Mouse (Mus musculus) erythroblast, adult 5-6 weeks (primary cell): ENCODE results near the gene Cd44. TPM values are rescaled to one million over a fixed set of nuclear protein-coding genes. Genes with fewer than 3 reads are reported as not detected.

Experiments
- ATAC-seq: replicated peaks from 2 replicates; pipeline ENCODE4 v1.8.0; 2016; ENCODE audit warnings: moderate number of reproducible peaks, mild to moderate bottlenecking, moderate TSS enrichment, inconsistent platforms; ENCODE audit not compliant: poor library complexity, low FRiP score, severe bottlenecking
- total RNA-seq, 2 experiments: library from RNA; stranded (forward) in 1 of 2; stranded (reverse) in 1 of 2; fragments of 150-400 nt in 1 of 2; fragments of 200-764, 138-1000 nt in 1 of 2; gene quantifications; 2 replicates each; pipeline versions ENCODE4 v1.2.3 to v1.2.4; 2015 to 2017; ENCODE audit warnings: low replicate concordance in 2 of 2

Cd44 gene
- total RNA-seq, 2 experiments from 2014 or later: 44.4 to 59.9 TPM

DNA sequence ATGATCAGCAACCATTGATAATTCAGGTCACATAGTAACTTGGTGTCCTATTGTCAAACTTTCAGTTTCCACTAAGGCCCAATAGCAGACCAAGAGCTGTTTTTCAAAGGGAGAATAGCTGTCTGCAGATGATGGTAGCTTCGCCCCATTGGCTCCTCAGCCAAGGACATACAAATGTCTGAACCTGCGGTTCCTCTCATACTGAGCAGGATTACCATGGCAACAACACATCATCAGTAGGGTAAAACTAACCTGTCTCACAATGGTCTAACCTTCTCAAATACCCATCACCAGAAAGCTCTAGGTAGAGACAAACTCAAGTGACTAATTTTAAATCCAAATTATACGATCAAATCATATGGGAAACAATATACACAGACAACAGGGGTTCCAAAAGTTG, 72.3 kb downstream of the Cd44 start:
- peak; percentile 88 for ATAC-seq

DNA sequence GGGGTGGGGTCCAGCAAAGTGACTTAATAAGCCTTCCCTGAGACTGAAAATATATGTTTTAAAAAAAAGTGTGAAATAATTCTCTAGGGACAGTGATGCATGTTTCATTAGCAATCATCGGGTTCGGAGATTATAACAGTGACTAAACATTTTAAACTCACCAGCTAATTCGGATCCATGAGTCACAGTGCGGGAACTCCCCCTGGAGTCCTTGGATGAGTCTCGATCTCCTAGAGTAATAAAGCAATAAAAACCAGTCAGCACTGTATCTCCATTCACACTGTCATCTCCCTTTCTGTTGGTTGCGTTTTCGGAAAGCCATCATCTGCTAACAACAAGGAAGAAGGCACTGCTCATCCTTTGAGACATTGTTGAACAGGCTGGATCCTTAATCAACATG, 73.1 kb downstream of the Cd44 start:
- ATAC-seq: no peak

DNA sequence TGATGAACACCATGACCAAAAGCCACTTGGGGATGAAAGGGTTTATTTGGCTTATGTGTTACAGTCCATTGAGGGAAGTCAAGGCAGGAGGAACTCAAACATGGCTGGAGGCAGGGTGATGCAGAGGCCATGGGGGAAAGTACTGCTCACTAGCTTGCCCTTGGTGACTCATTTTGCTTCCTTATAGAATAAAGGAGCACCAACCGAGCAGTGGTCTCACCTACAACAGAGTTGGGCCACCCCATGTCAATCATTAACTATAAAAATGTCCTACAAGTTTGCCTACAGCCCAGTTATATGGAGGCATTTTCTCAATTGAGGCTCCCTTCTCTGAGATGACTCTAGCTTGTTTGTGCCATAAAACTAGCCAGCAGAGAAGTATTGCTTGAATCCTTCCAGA, 73.6 kb downstream of the Cd44 start:
- no peak for ATAC-seq

DNA sequence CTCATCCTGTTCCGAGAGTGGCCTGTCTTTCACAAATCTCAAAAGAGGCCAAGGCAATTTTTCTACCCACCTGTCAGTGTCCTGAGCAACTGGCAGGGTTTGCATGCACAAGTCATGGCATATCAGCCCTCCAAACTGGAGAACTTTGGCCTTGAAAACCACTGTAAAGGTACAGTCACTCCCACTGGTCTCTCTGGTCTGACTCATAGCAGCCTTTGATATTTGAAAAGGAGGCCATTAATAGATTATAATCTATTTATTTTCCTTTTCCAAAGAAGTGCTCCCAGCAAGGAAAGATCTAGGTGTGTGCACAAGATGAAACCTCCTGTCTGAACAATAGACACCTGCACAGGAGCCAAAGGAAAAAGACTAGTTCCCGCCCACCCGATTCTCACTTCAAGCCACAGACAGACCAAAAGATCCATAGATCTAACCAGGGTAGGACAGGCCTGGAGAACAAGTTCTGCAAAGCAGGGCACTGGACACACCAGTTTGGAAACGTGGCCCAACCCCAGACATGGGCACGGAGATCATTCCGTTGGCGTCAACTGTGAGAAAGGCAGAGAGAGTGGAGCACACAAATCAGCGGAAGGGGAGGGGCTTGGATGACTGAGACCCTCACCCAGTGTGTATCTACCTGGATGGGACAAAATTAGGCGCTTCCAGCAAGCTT, 75.4 kb downstream of the Cd44 start:
- ATAC-seq: no peak

DNA sequence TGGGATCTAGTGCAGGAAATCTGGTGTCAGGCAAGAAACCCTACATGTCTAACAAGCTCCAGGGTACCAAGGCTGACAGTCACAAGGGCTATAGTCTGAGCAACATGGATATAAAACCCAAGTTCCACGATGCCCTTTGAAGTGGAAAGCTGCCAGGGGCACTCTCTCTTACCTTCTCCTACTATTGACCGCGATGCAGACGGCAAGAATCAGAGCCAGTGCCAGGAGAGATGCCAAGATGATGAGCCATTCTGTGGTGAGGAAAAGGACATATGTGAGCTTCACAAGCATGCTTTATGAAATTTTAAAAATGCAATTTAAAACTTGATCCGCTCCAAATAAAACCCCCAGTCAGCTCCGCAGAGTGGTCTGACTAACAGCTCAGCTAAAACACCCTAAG, 79.4 kb downstream of the Cd44 start:
- ATAC-seq: no peak

DNA sequence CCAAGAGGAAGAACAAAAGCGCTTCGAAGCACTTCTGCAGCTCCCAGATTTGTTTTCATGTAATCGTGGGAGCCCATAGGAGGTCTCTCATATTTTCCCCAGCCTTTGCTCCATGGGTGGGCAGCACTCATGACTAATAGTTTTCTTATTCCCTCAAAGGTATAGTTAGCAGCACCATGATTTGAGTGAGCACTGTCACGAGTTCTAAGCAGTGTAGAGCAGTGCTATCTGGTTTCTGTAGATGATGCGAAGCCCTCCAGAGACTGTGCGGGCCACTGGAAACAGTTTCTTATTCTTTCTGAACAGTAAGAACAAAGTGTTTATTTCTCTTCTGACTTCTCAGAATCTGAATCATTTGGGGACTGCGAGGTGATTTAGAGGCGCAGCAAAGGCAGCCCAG, 80.7 kb downstream of the Cd44 start:
- no peak for ATAC-seq

DNA sequence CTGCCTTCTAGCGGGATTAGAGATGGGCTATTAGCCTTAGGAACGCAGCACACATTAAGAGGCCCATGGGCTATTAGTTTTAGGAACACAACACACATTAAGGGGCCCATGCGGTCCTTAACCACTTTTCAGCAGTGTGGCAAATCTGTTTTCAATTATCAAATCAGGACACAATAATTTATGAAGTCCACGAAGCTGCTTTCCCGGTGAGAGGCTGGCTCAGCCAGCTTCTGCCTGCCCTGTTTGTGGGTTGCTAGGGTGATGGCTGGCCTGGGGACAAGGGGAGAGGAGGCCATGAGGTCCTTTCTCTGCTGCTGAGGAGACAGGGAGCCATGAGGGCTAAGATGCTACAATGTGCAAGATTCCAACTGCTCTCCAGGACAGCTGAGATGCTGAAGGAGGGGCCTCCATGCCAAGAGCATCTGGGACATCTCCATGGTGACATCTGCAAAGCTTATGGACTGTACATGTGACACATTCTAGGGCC, 81.2 kb downstream of the Cd44 start:
- no peak for ATAC-seq

DNA sequence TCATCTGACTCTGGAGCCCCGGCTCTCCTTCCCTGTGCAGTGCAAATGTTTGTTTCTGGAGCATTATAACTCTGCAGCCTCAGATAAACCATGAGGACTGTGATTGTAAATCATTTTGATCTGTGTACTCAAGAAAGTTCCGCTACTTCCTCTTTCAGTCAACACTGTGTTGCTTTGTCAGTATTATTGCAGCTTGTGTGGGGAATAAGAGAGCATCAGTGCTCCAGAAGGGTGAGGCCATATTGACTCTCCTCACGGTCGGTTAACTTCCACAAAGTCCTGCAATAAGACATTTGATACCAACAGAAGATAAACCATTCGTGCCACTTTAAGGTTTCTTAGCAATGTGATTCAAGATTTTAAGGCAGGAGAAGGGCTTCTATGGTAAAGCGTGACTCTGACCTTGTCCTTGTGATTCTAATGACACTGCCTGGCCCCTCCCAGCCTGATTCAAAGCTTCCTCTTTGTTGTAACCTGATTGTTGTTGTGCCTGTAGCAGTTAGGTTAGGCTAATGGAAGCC, 86.1 kb downstream of the Cd44 start:
- ATAC-seq: no peak

DNA sequence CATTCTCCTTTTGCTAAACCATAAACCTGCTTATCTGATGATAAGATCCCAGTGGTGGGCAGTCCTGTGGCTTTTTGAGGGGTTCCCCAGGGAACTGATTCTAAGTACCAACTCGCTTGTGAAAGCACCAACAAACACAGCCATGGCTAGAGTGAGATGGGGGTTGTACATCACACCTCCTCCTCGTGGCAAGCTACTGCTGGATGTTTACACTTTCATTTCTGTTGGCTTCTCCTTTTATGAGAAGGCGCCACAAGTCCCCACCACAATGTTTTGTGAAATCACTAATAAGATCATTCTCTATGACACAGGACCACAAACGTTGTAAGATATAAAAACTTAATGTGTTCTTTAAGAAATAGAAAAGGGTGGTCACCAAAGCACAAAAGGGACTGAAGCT, 88.7 kb downstream of the Cd44 start:
- no peak for ATAC-seq

DNA sequence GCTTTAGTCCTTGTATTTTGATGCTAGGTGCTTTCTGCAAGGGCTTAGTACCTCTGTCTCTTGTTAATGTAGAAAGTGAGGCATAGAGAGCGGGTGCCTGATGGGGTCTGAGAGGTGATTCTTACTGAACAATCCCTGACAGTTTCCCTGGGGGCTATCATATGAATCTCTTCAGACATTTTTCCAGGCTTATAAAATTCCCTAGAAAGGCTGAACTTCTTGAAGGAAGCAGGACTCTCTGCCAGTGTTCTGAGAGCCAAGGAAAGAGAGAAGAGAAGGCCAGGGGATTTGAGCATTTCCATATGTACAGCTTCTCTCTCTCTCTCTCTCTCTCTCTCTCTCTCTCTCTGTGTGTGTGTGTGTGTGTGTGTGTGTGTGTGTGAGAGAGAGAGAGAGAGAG, 92.0 kb downstream of the Cd44 start:
- no peak for ATAC-seq

DNA sequence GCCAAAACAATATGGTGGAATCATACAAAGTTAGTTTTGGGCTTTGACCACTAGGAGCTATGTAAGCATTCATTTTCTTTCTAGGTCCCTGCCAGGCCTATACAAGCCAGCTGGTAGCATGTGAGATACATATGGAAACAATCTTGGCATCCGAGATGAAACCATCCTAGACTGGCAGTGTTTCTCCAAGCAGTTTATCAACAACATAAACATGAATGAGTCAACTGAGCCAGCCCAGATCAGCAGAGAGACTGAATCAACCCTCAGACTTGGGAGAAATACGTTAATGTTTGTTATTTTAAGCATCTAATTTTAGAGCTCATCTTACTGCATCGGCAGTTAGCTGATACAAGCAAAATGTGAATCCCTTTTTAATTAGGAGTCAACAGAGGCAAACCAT, 93.8 kb downstream of the Cd44 start:
- ATAC-seq: no peak

DNA sequence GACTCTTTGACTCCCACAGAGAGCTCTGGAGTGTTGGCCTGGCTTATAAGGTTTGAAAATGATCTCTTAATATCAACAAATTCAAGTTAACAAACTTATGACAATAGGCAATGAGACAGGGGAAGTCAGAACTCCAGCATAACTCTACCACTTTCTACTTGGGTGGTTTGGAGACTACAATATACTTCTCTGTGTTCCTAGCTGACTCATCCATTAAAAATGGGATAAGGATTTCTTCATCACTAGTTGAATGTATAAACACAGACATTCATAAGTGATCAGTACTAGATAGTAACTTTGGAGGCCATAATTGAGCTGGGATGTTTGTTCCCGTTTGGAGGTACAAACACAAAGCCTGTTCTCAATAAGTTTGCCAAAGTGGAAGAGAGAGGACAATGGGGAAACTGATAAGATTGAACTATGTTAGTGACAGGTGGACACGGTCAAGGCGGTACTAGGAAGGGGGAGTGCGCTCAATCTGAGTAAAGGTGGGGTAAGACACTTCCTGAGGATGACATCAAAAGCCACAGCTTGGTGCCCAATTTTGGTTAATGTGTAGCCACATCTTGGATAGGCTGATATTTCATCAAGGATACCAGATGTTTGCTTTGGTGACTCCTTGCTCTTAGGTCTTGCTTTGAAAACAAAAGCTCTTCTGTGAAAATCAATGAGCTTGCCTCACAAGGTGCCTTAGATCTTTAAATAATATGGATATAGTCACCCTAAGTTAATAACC, 95.5 kb downstream of the Cd44 start:
- ATAC-seq: no peak

DNA sequence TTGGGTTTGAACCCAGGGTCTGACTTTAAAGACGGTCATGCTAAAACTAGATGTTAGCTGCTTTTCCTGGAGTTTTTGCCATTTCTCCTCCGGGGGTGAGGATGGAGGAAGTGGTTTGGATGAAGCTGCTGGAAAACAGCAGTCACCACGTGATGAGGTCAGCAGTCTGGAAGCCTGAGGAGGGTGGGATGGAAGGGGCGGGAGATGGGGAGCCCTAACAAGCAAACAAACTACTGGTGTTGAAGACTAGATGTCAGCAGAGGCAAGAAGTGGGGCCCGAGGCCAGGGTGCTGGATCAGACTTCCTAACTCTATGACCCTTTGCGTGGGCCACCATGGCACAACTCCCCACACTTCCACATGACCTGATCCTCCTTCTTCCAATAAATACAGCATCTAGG, 96.2 kb downstream of the Cd44 start:
- ATAC-seq: no peak

DNA sequence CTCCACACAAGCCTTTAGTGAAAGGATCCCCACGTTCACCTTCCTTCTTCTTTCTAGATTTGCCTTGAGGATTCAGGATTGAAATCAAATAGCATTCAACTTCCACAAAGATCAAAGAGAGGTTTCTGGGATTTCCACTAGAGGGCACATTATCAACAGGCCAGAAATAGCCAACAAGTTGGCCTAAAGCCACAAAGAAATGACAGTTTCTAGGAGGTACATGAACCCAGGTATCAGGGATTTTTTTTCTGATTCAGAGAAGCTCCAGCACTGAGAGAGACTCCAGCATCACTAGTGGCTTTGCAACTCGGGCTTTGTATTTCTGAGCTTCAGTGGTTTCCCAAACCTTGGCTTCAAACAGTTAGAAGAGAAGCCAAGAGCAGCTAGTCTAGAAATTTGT, 97.4 kb downstream of the Cd44 start:
- ATAC-seq: no peak

DNA sequence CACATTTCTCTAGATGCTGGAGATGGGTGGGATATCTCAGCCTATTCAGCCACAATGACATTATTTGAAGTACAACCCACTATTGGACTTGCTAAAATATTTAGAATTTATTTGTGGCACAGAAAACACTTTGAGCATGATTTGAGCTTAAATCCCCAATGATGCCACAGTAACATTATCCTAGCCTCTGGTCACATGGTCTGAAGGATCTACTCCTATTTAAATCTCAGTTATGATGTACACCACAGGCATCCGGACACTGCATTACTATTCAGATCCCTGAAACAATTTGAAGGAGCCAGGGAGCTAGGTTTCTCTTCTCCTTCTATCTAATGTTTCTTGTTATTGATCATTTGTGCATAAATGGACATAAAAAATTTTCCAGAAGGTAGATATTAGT, 99.6 kb downstream of the Cd44 start:
- no peak for ATAC-seq

DNA sequence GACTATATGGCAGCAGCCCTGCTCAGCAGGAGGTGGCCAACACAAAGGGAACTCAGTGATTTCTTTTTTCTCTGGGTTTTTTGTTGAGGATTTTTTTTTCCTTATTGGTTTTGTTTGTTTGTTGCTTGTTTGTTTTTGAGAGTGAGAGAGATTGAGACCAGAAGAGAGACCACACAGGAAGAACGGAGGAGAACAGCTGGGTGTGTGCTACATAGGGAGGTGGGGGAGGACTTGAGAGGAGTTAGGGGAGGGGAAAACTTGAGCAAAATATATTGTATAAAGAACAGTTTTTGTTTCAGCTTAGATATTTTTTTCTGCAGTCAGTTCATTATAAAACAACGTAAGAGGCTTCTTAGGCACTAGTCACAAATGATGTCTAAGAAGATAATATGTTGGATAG, 103.3 kb downstream of the Cd44 start:
- no peak for ATAC-seq

DNA sequence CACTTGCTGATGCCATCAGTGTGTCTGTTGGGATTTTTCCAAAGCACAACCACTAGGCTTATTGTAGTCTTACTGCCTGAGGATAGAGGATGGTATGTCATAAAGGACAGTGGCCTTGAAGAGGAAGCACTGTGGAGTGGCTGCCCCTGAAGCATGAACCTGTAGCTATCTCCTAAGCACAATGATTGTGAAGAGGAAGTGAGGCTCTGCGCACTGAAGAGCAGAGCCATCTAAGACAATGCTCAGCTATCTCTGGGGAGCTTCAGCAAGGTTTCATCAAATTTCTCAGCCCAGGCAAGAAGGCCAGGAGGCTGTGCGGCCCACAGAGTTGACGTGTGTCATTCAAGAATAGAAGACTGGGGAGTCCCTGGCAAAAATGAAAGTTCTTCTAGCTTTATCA, 106.4 kb downstream of the Cd44 start:
- ATAC-seq: no peak

DNA sequence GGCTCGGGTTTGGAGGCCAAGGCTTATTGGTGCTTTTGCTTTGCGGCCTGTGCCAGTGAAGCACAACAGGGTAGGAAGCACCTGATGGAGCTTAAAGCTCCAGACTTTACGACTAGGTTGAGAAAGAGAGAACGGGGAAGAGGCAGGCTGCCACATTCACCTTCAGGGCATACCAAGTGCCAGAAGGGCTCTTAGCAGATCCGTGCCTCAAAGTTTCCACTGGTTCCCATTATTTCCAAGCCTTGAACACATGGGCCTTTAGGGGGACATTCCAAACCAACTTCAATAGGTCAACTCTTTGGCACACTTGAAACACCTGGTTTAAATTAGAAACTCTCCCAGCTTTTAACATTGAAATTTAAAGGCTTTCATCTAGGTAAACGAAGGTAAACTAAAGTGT, 108.7 kb downstream of the Cd44 start:
- ATAC-seq: no peak

DNA sequence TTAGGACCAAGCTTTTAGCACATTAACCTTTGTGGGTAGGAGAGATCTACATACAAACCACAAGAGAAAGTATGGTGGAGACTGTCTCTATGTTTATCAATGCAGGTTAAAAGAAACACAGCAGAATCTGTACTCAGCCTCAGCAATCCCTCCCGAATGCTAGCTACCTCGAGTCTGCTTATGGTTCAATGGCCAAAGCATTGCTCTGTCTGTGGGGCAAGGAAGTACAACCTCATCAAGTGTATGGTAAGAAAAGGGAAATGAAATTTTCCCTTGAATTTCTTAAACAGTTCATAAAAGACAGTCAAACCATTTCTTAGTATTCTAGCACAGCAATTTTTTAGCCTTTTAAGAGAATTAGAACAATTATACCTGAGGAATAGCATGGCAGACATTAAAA, 109.8 kb downstream of the Cd44 start:
- ATAC-seq: no peak

DNA sequence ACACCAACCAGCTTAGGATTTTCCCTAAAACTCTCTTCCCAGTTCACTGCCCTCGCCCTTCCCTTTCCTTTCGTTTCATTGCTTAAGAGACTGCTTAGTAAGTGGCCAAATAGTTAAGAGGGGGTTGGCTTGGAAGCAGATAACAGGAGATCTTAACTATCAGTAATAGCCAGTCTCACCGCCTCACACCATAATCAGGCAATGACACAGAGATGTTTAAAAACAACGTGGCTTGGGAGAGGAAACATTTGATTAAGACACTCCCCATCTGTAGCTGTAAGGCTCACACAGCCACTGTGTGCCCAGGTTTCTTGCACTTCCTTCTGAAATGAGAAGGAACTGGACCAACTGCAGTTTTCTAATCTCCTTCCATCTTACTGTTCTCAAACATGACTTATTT, 115.8 kb downstream of the Cd44 start:
- no peak for ATAC-seq

DNA sequence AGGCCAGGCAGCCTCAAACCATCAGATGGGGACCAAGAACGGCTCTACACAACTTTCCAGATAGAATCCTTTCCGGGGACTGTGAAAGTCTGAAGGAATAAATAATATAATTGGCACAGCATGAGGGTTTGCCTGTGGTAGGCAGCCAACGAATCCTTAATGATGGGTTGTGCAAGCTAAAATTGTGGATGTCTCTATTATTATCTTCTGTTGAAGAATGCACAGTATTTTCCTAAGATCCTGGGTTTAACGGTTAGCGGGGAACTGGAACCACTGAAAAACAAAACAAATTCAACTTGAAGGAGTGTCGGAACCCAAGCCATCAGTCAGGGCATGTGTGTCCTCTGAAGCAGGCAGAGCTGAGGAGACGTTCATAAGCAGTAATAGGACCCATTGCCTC, 118.7 kb downstream of the Cd44 start:
- ATAC-seq: no peak

DNA sequence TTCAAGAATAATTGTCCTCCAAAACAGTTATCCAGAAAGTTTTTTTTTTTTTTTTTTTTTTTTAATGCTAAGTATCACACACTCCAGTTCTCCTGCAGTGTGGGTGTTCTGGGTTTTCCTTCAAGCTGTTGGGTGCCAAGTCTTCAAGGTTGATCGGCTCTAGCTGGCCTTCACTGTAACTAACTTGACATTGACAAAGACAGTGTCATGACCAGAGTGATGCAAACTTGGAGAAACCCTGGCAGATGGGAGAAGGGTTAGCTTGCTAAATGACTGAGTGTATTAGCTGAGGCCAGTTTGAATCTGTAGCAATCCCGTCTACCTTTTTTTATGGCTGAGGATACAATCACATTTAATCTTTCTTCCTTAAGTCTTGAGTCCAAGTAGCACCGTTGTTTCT, 123.3 kb downstream of the Cd44 start:
- ATAC-seq: no peak
